Mouse (Mus musculus) stomach, embryonic 15.5 days (tissue): ENCODE data around the gene Pom121. TPM values are rescaled to one million over a fixed set of nuclear protein-coding genes. Genes with fewer than 3 reads are reported as not detected.

Experiments
- ATAC-seq: fragments of 200-750 bp; cut with Nextera tagmentation; 2 replicates; pipeline ENCODE4 v1.8.0; 2017; ENCODE audit warnings: low read depth, moderate number of reproducible peaks, moderate TSS enrichment; ENCODE audit not compliant: insufficient read depth, low FRiP score
- H3K27ac ChIP-seq: fragments of 300-500 bp; sonication (generic); 2 replicates; pipeline ENCODE4 v1.5.1; 2015; ENCODE audit warnings: mild to moderate bottlenecking, inconsistent platforms
- H3K27me3 ChIP-seq: fragments of 300-500 bp; sonication (generic); replicated peaks from 2 replicates; pipeline ENCODE4 v1.6.1; 2015; ENCODE audit warnings: inconsistent platforms
- H3K36me3 ChIP-seq: fragments of 300-500 bp; sonication (generic); 2 replicates; pipeline ENCODE4 v1.6.1; 2015; ENCODE audit warnings: inconsistent platforms
- H3K4me1 ChIP-seq: fragments of 300-500 bp; sonication (generic); 2 replicates; pipeline ENCODE4 v1.6.1; 2015; ENCODE audit warnings: inconsistent platforms
- H3K4me2 ChIP-seq: fragments of 300-500 bp; sonication (generic); 2 replicates; pipeline ENCODE4 v1.6.1; 2015; ENCODE audit warnings: mild to moderate bottlenecking, inconsistent platforms
- H3K4me3 ChIP-seq: fragments of 300-500 bp; sonication (generic); replicated peaks from 2 replicates; pipeline ENCODE4 v1.5.1; 2015; ENCODE audit warnings: inconsistent platforms
- H3K9ac ChIP-seq: fragments of 300-500 bp; sonication (generic); 2 replicates; pipeline ENCODE4 v1.6.1; 2015; ENCODE audit warnings: inconsistent platforms
- H3K9me3 ChIP-seq: fragments of 300-500 bp; sonication (generic); 2 replicates; pipeline ENCODE4 v1.6.1; 2016; ENCODE audit warnings: inconsistent platforms
- WGBS: fragments of 180-500 bp; shearing (Covaris S2); methylation state at CpG from one replicate; pipeline ENCODE4 v1.1.7; 2015; 5-methylcytosine and 5-hydroxymethylcytosine counted together
- polyA plus RNA-seq: library from polyadenylated mRNA; unstranded; fragments of >200 nt; fragmentation: Nextera tagmentation; extraction: Ambion mirVana; gene quantifications from 2 replicates; pipeline ENCODE4 v1.2.1, GENCODE M21; 2015

Pom121 gene
- 11.2 and 11.4 TPM in 2 replicates for polyA plus RNA-seq

DNA sequence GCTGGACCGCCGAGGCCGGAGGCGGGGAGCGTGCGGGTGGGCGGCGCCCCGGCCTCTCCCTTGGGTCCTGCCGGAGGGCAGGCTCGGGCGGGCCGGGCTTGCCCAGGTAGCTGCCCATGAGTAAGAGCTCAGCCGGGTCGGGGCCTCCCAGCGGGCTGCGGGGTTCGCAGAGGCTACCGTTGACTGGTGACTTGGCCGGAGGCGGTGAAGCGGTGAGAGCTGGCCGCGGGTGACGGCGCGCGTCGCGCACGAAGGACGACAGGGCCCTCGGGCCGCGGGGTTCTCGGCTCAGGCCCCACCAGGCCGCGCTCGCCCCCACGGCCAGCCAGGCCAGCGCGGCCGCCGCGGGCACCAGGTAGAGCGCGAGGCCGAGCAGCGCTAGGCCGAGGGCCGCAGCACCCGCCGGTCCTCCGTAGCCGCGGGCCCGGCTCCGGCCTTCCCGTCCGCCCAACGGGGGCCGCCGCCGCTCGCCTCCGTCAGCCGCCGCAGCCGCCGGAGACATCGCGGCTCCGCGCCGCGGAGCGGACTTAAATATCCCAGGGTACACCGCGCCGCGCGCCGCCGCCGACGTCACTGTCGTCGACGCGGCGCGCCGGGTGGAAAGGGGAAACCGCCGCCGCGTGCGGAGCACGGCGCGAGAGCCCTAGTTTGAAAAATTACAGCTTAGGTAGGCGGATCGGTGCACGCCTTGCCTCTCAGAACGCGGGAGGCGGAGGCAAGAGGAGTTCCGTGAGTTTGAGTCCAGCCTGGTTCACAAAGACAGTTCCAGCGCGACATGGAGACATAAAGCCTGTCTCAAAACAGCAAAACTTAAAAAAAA, at the start of gene Pom121:
Pom121 (minus strand) TSS at position 543 of the 820 bp plus-strand sequence.
- Histone ChIP-seq H3K4me1 (peaks cover 12% of the 10 kb centered on the region; the same call in 1 of the 2 replicates), H3K9ac (peak within 1 kb of the TSS; percentile 100), H3K27me3 (no peaks in the 10 kb centered on the region), H3K4me3 (peak within 1 kb of the TSS; percentile 96), H3K9me3 (no peaks in the 10 kb centered on the region), H3K27ac (peak within 1 kb of the TSS; percentile 92), H3K4me2 (peak within 1 kb of the TSS; percentile 59), H3K36me3 (peaks cover 18% of the 10 kb centered on the region)
- peak; percentile 89 for ATAC-seq
- under 1% methylated on average over 90 of the region's 110 CpGs for WGBS

DNA sequence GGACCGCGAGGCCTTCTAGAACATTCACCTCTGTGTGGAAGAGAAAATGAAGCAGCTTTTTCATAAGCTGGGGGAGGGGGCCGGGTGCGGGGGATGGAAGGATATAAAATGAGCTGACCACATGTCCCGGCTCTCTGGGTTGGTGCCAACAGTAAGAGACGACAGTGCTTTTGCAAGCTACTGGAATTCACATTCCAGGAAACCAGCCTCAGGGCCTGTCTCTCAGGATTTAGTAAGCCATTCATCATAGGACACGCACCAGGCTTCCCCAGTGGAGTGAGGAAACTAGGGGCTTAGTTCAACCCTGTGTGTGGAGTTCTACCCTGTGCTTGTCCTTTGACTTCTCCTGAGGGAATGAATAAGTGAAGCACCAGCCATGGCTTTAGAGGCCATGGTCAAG, 48.1 kb upstream of the Pom121 start:
- Histone ChIP-seq H3K9me3 (no peaks in the 10 kb centered on the region), H3K27ac (no peak overlapping the region), H3K4me2 (no peak overlapping the region), H3K36me3 (no peaks in the 10 kb centered on the region), H3K27me3 (no peaks in the 10 kb centered on the region), H3K9ac (no peak overlapping the region), H3K4me1 (no peaks in the 10 kb centered on the region), H3K4me3 (no peak overlapping the region)
- 60% methylated on average over 7 of the region's 7 CpGs for WGBS
- ATAC-seq = no peak; the same call in 1 of the 2 replicates

DNA sequence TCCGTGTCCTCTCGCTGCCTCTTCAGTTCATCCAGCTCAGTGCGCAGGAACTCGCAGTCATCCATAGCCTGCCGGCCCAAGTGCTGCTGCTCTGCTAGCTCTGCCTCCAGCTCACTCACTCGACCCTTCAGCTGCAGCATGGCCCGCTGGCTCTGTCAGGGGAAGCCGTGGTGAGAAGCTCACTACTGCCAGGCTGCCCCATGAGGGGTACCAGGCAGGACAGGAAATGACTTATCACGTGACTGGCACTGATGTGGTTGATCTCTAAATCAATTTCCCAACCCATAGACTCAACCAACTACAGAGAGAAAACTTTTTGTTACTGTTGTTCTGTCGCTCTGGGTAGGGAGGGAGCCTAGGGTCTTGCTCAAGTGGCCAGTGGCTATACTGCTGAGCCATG, 40.7 kb upstream of the Pom121 start:
- Histone ChIP-seq H3K4me3 (no peak overlapping the region), H3K9ac (no peak overlapping the region), H3K4me1 (no peaks in the 10 kb centered on the region), H3K4me2 (no peak overlapping the region), H3K27ac (no peak overlapping the region), H3K9me3 (no peaks in the 10 kb centered on the region), H3K27me3 (no peaks in the 10 kb centered on the region), H3K36me3 (peaks cover 18% of the 10 kb centered on the region)
- WGBS = 94% methylated on average over 10 of the region's 10 CpGs
- no peak for ATAC-seq

DNA sequence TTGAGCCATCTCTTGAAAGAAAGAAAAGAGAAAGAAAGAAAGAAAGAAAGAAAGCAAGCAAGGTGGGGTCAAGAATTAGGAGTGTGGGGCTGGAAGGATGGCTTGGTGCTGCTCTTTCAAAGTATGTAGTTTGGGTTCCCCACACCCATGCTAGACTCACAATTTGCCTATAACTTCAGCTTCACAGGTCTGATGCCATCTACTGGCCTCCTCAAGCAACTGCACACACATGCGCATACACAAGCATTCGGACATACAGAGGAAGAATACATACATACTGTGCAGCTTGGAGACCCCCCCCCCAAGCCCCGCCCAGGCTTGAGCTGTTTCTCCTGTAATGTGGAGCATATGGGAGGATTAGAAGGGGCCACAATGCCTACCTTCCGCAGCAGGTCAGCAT, 39.5 kb upstream of the Pom121 start:
- no peaks in the 10 kb centered on the region for H3K9me3 ChIP-seq
- no peak overlapping the region for H3K9ac ChIP-seq
- WGBS = 100% methylated on average over 4 of the region's 4 CpGs
- no peak overlapping the region for H3K27ac ChIP-seq
- no peak for ATAC-seq
- H3K27me3 ChIP-seq = no peaks in the 10 kb centered on the region
- no peaks in the 10 kb centered on the region for H3K4me1 ChIP-seq
- no peak overlapping the region for H3K4me3 ChIP-seq
- no peak overlapping the region for H3K4me2 ChIP-seq
- H3K36me3 ChIP-seq = peaks cover 22% of the 10 kb centered on the region

DNA sequence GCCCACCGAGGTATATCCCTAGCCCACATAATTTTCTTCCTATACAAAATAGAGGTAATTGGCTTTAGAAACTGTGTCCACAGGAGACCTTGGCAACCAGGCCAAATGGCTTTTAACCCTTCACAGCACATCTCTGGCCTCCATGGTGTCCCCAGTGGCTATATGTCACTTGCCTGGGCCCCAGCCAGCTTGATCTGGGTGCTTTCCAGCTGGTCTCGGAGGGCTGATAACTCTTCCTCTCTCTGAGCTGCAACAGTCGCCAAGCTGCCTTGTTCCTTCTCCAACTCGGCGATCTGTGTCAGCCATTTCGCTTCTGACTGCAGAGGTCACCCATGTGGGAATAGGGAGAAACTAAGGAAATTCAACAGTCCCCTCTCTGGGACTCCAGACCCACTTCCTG, 36.8 kb upstream of the Pom121 start:
- peaks cover 35% of the 10 kb centered on the region for H3K36me3 ChIP-seq
- H3K9ac ChIP-seq = no peak overlapping the region
- H3K9me3 ChIP-seq = no peaks in the 10 kb centered on the region
- no peaks in the 10 kb centered on the region for H3K4me1 ChIP-seq
- no peak overlapping the region for H3K27ac ChIP-seq
- WGBS = 81% methylated on average over 6 of the region's 6 CpGs
- H3K27me3 ChIP-seq = no peaks in the 10 kb centered on the region
- H3K4me3 ChIP-seq = no peak overlapping the region
- no peak overlapping the region for H3K4me2 ChIP-seq
- ATAC-seq = no peak

DNA sequence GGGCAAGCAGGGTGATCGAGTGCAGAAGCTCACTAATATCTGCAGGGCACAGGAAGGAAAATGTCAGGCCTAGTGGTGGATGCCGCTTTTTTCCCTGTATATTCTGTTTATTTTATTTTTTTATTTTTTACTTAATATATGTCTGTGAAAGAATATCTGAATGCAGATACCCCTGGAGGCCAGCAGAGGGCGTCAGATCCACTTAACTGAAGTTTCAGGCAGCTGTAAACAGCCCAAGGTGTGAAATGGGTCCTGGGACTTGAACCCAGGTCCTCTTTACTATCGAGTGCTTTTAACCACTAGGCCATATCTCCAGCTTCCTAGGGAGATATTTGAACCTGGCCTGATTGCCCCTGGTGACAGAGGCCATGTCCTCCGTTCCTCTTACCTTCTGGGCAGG, 34.4 kb upstream of the Pom121 start:
- no peak overlapping the region for H3K9ac ChIP-seq
- no peaks in the 10 kb centered on the region for H3K27me3 ChIP-seq
- ATAC-seq = no peak
- no peak overlapping the region for H3K4me3 ChIP-seq
- H3K4me2 ChIP-seq = no peak overlapping the region
- H3K9me3 ChIP-seq = no peaks in the 10 kb centered on the region
- H3K27ac ChIP-seq = no peak overlapping the region
- H3K36me3 ChIP-seq = peaks cover 27% of the 10 kb centered on the region
- no peaks in the 10 kb centered on the region for H3K4me1 ChIP-seq
- WGBS = 75% methylated on average over 5 of the region's 5 CpGs

DNA sequence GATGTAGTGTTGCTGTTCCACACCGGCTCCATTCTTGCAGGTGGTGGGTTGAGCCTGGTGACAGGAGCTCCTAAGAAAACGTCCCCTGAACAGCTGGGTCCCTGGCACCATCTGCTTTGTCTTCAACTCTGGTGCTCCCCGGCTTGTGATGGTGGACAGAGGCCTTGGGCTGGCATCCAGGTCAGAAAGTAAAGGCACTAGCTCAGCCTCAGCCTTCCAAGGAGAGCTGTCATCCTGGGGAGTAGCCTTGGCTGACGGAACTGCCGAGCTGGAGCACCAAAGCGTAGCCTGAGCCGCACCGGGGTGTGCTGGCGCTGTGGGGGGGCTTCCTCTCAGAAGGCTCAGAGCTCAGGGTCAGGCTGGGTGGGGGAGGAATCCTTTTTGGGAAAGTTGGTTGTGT, 15.9 kb upstream of the Pom121 start:
- ATAC-seq = no peak
- H3K4me3 ChIP-seq = no peak overlapping the region
- H3K4me1 ChIP-seq = no peaks in the 10 kb centered on the region
- H3K36me3 ChIP-seq = peaks cover 11% of the 10 kb centered on the region
- H3K4me2 ChIP-seq = no peak overlapping the region
- 87% methylated on average over 9 of the region's 9 CpGs for WGBS
- H3K9me3 ChIP-seq = no peaks in the 10 kb centered on the region
- no peak overlapping the region for H3K27ac ChIP-seq
- H3K9ac ChIP-seq = no peak overlapping the region
- H3K27me3 ChIP-seq = no peaks in the 10 kb centered on the region

DNA sequence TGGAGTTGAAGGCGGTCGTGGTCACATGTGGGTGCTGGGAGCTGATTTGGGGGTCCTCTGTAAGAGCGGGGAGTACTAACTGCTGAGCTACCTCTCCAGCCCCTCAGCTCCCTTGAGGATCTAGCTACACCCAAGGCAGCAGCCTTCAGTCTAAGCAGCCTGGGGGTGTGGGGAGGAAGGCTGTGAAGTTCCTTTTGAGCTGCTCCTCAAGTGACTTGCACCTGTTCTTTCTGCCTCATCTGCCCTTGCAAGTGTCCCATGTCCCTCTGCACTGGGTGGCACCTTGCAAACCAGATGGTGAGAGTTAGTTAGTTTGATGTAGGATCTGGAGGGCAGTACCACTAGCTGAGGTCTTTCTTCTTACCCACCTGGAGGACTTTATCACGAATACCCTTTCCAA, 13.8 kb upstream of the Pom121 start:
- no peak for ATAC-seq
- Histone ChIP-seq H3K9me3 (no peaks in the 10 kb centered on the region), H3K27me3 (no peaks in the 10 kb centered on the region), H3K4me3 (no peak overlapping the region), H3K4me1 (no peaks in the 10 kb centered on the region), H3K4me2 (no peak overlapping the region), H3K9ac (no peak overlapping the region), H3K27ac (no peak overlapping the region), H3K36me3 (no peaks in the 10 kb centered on the region)
- WGBS = 87% methylated on average over 4 of the region's 4 CpGs

DNA sequence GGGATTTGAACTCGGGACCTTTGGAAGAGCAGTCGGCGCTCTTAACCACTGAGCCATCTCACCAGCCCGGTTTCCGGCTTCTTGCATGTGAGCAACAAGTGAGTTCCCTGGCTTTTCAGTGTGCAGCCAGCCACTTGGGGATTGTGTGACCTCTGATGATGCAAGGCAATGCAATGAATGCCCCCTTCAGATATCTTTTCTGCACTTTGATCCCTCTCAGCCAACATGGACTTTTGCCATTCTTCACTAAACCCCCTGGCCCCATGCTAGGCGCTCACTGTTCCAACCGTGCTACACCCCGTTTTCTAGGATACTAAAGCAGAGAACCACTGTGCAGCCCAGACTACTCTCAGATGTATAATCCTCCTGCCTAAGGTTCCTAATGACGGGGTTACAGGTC, 11.1 kb upstream of the Pom121 start:
- H3K4me1 ChIP-seq = no peaks in the 10 kb centered on the region
- H3K4me2 ChIP-seq = no peak overlapping the region
- no peak overlapping the region for H3K27ac ChIP-seq
- no peak overlapping the region for H3K4me3 ChIP-seq
- H3K9ac ChIP-seq = no peak overlapping the region
- H3K36me3 ChIP-seq = no peaks in the 10 kb centered on the region
- H3K9me3 ChIP-seq = no peaks in the 10 kb centered on the region
- no peak for ATAC-seq
- no peaks in the 10 kb centered on the region for H3K27me3 ChIP-seq
- WGBS = 76% methylated on average over 9 of the region's 9 CpGs

DNA sequence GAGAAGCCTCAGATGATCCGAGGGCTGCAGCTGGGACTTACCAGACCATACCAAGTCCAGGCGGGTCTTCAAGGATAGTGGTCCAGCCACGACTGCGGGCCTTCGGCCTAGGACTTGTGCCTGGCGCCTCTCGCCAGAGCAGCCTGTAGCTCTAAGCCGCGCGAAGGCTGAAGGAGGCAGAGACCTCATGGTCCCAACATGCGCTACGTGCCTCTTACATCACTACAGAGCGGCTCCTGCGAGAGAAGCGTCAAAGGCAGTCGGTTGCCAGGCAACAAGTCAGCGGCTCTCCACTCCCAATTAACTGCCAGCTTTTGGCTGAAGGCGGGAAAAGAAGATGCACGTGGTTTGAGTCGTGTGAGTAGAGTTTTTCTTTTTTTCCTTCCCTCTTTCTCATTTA, 10.3 kb upstream of the Pom121 start:
- H3K27me3 ChIP-seq = no peaks in the 10 kb centered on the region
- ATAC-seq = no peak
- no peaks in the 10 kb centered on the region for H3K9me3 ChIP-seq
- no peak overlapping the region for H3K9ac ChIP-seq
- H3K27ac ChIP-seq = no peak overlapping the region
- no peaks in the 10 kb centered on the region for H3K36me3 ChIP-seq
- WGBS = 41% methylated on average over 20 of the region's 20 CpGs
- no peak overlapping the region for H3K4me2 ChIP-seq
- H3K4me3 ChIP-seq = no peak overlapping the region
- H3K4me1 ChIP-seq = no peaks in the 10 kb centered on the region

DNA sequence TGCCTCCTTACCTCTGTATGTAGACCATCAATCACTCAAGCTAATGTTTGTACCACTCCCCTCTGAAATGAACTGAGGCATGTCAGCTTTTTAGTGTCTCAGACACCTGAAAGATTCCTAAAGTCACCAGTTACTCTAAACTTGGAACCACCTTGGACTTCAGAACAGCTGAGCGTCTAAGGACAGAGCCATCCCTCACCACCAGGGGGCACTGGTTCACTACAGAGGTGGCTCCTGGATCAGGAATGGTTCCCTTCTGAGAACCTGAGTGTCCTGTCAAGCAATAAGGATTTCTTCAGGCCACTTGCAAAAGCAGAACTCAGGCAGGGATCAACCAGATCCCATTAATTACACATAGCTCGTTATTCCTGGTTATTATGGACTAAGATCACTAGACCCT, 5.9 kb upstream of the Pom121 start:
- WGBS = 7% methylated on average over 2 of the region's 2 CpGs
- H3K4me1 ChIP-seq = no peaks in the 10 kb centered on the region
- no peak; the same call in 1 of the 2 replicates for ATAC-seq

DNA sequence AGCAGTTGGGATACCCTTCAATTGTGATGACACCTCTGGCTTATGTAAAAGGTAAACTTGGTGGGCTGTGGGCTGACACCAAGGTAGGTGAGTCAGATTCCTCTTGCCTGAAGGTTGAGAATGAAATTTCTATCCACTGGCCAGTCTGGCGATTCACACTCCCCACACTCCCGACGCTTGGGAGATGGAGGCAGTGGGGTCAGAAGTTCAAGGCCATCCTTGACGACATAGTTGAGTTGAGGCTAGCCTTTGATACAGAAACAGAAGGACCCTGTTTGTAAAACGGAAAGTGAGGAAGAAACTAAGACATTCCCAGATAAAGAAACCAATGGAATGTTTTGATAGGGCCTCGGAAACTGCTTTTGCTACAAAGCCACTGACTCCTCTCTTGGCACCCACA, 5.0 kb upstream of the Pom121 start:
- 54% methylated on average over 6 of the region's 6 CpGs for WGBS
- no peak overlapping the region for H3K4me3 ChIP-seq
- no peaks in the 10 kb centered on the region for H3K9me3 ChIP-seq
- H3K36me3 ChIP-seq = no peaks in the 10 kb centered on the region
- H3K4me1 ChIP-seq = peaks cover 4% of the 10 kb centered on the region; the same call in 1 of the 2 replicates
- no peaks in the 10 kb centered on the region for H3K27me3 ChIP-seq
- no peak for ATAC-seq
- H3K4me2 ChIP-seq = no peak overlapping the region
- H3K27ac ChIP-seq = no peak overlapping the region
- H3K9ac ChIP-seq = no peak overlapping the region

More for the DNA sequence above, 5.9 kb upstream of the Pom121 start:
- Histone ChIP-seq H3K27ac (no peak overlapping the region), H3K4me3 (no peak overlapping the region), H3K4me2 (no peak overlapping the region), H3K9me3 (no peaks in the 10 kb centered on the region), H3K27me3 (no peaks in the 10 kb centered on the region), H3K9ac (no peak overlapping the region), H3K36me3 (no peaks in the 10 kb centered on the region)
